Mouse (Mus musculus) lung, adult 18-20 months (tissue): ENCODE measurements around the gene Fam181a.

Source experiments
- DNase-seq, 2 experiments: peaks; one replicate each; pipeline ENCODE4 v3.0.0; 2022; ENCODE audit warnings: mixed read lengths in 2 of 2

Fam181a gene

GRCm38 (mm10) chr12:103310744-103311267, at the start of gene Fam181a:
Gene Fam181a, plus strand, starts transcription at chr12:103310975.
- DNase-seq: no peak

DNA sequence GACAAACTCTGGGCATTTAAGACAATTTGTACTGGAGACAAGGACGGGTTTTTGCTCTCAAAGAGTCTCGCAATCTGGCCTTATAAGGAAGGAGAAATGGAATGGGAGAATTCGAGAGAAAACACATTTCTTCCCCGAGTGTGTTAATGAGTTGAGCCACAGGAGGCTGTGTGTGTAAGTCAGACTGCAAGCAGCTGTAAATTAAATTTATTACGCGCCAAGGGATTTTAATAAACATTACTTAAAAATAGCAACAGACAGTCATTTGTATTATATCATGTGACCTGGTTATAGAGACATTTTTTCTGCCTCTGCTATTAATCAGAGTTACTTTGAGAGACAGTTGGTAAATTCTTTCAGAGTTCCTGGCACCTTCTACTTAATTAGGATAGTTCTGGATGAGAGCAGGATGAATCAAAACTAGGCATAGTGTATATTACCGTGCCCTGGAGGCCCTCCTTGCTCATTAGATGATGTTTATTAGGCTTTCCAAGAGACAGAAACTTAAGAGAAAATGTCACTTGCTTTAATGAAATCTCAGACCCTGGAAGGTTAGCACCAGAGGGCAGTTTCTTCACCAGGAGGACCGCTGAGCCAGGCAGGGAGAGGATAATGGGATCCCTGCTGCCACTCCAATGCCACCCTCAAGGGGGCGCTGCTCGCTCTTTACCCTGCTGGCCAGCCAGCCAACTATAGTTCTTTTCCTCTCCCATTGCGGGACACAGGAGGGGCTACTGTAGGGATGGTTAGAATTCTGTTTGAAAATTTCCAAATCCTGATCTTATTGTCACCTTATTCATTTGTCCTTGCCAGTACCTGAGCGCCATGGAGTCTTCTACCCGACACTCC, 48.5 kb upstream of the Fam181a start:
- peak; percentile 19 to 26 for DNase-seq

GRCm38 (mm10) chr12:103266605-103267004, 44.2 kb upstream of the Fam181a start:
- no peak for DNase-seq

- no peak for DNase-seq
Measured at GRCm38 (mm10) chr12:103272176-103272575, 38.6 kb upstream of the Fam181a start.

GRCm38 (mm10) chr12:103273051-103273450, 37.7 kb upstream of the Fam181a start:
- no peak for DNase-seq

DNA sequence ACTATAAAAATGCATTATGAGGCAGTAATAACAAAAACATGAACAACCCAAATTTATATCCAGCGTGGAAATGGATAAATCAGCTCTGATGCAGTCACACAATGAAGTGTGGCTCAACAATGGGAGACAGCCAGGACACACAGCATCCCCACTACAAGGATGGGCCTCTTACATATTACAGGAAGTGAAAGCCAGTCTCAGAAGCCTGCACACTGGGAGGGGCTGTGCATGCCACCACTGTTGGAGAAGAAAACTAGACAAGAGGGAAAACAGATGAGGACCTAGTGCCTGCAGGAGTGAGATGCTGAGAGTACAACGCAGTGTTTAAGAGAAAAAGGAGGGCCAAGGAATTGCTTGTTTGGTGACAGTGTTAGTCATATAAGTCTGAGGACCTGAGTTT, 37.0 kb upstream of the Fam181a start:
- no peak for DNase-seq

GRCm38 (mm10) chr12:103276422-103276821, 34.4 kb upstream of the Fam181a start:
- no peak for DNase-seq

DNA sequence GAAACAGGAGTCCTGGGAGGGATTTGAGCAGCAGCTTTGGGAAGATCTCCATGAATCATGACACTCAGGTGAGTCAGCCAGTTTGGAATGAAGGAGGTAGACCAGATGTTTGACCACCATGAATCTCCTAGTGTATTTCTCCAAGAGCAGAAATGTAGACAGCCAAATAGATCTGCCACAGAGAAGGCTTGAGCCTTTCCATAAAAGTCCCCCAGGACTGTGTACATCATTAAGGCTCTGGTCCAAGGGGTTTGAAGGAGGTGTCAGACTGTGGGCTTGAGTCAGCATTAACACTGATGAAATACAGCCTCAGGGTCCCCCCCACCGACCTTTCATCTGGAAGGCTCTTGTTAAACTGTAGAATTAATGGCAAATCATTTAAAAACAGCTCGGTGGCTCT, 29.3 kb upstream of the Fam181a start:
- no peak for DNase-seq

- peak; percentile 69 to 84 for DNase-seq
Measured at GRCm38 (mm10) chr12:103281912-103282311, 28.9 kb upstream of the Fam181a start.

GRCm38 (mm10) chr12:103282936-103283335, 27.8 kb upstream of the Fam181a start:
- no peak for DNase-seq

DNA sequence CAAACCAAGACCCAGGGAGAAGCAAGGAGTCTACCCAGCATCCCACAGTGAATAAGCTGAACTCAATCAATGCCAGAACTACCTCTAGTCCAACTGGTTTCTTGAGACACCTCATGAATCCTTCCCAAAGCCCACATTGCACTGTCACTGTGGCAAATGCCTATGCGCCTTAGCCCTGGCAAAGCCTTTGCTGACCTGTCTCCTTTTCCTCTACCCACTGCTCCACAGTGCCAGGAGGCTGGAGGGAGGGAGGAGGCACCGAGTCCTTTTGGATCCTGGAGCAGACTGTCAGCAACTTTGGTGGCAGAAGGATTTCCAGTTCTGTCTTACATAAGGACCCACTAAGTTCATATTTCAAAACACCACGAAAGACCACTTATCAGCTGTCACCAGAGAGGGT, 27.4 kb upstream of the Fam181a start:
- no peak for DNase-seq

GRCm38 (mm10) chr12:103287276-103287675, 23.5 kb upstream of the Fam181a start:
- no peak for DNase-seq

GRCm38 (mm10) chr12:103292366-103292765, 18.4 kb upstream of the Fam181a start:
- no peak for DNase-seq

DNA sequence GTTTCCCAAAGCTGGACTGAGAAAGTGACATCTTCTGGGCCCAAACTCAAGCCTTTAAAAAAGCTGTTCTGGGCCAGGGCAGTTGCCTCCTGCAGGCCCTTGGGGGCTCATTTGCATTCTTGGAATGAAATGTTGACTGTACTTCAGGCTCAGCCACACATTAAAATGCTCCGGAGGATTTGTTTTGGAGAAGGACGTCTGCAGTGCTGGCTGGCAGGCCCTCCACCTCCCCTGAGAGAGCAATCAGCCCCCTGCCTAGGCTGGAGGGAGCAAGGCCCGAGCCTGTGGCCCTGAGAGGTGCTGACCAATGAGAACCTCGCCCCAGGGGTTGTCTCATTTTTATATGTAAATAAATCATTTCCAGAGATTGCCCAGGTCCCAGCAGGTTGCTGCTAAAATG, 14.5 kb upstream of the Fam181a start:
- no peak for DNase-seq

DNA sequence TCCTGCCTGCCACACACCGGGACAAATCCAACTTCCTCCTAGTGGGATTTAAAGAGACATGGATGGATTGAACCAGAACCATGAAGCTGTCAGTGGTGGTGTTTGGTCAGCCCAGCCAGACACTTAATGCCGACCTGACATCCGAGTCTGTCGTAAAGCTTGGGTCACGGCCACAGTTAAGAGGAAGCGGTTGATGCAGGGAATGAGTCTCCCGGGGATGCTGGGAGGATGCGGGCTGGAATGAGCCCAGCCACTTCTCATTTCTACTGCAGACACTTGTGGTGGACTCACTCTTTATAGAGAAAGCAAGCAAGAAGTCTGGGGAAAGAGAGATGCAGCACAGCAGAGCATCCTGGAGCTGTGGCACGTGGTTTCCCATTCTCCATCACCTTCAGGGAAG, 10.3 kb upstream of the Fam181a start:
- no peak for DNase-seq

DNA sequence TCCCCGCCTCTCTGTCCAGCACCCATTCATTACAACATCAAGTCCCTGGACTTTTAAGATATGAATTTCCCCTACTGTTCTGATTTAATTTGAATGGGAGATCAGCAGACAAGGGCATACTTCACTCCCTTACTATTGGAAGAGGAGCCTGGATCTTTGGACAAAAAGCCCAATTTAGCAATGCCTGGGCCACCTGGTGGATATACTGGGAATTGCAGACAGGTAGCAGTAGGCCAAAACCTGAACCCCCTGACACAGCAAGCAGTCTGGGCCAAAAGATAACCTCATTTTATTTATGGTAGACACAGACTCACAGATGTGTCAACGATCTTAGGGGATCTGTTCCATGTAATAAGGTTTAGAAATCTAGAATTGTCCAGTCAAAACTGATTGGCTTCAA, 9.1 kb upstream of the Fam181a start:
- DNase-seq: peak; percentile 42 to 44

DNA sequence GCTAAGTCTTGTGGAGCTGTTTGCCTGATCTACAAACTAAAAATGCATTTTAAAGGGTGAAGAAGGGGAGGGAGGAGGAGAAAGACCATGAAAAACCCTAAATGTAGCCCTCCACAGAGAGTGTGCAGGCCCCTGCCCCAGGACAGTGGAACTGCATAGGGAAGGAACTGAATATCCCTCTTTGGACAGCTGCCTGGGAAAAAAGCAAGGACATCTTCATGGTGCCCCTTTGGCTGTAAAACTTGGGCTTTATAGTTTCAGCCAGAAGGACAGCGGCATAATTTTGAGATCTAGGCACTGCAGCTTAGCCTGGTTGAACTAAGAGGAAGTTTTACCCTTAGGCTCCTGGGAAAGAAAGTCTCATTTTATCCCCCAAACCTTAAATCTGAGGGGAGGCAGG, 7.8 kb upstream of the Fam181a start:
- no peak for DNase-seq

GRCm38 (mm10) chr12:103306224-103306623, 4.6 kb upstream of the Fam181a start:
- no peak for DNase-seq

DNA sequence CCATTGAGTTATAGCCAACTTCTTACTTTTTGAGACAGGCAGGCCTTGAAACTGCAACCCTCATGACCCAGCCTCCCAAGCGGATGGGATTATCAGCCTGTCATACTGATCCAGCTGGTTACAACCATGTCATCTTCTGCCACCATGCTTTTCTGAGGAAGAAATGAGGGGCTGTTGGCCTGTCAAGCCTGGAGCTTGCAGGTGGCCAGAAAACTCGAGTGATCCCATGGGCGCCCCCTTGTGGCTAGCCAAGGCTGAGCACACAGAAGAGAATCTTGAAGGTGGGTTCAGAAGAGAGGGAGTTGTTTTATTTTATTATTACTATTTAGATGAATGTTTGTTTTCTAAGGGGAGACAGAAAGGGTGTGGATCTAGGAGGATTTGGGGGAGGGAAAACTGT, 4.1 kb upstream of the Fam181a start:
- peak in 1 of 2 experiments; percentile 25 for DNase-seq

DNA sequence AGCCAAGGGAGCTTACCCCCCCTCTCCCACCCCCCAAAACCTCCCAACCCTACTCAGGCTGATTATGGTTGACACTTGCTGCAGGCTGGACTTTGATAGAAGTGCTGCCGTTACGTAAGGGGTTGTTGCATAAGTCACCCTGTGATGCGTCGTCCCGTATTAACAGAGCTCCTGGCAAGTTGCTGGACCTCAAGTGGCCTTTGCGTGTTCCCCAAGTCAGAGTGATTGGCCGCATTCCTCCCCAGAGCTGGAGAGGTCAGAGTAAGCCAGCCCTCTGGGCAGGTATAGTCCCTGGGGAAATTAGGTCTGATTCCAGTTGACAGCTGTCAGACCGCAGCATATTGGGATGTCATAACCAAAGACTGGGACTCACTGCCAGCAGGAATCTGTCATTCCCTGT, 1.1 kb downstream of the Fam181a start:
- peak; percentile 85 to 89 for DNase-seq

- no peak for DNase-seq
Measured at GRCm38 (mm10) chr12:103313274-103313673, 2.5 kb downstream of the Fam181a start.

DNA sequence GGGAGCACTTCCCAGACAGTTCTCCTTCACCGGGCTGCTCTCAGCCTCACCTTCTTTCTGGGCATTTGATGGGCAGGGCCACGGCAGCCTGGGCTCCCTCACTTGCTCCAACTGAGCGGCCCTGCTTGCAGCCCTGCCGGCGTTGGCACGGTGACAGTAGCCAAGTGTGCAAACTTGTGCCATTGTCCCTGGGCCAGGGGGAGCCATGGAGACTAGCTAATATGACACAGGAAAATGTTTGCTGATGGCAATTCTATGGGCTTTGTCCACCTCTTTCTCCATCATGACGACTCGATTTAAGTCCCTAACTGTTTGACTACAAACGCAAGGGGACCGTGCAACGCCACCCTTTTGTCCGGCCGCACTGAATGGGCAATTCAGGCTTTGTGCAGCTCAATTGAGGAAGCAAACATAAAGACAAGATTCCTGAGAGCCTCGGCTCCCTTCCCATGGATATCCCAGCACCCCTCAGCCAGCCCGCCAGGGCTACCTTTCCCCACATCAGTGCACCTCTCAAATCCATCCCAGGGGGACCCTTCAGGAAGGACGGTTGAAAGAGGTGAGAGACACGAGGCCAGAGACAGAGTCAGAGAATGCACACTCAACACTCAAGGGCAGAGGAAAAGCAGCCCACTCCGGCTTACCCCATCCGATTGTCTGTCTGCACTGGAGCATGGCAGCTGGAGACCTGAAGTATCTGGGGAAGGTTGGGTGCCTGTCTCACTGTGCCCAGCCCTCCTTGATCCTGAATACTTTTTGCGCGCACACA, 3.3 kb downstream of the Fam181a start:
- DNase-seq: peak; percentile 53 to 74

DNA sequence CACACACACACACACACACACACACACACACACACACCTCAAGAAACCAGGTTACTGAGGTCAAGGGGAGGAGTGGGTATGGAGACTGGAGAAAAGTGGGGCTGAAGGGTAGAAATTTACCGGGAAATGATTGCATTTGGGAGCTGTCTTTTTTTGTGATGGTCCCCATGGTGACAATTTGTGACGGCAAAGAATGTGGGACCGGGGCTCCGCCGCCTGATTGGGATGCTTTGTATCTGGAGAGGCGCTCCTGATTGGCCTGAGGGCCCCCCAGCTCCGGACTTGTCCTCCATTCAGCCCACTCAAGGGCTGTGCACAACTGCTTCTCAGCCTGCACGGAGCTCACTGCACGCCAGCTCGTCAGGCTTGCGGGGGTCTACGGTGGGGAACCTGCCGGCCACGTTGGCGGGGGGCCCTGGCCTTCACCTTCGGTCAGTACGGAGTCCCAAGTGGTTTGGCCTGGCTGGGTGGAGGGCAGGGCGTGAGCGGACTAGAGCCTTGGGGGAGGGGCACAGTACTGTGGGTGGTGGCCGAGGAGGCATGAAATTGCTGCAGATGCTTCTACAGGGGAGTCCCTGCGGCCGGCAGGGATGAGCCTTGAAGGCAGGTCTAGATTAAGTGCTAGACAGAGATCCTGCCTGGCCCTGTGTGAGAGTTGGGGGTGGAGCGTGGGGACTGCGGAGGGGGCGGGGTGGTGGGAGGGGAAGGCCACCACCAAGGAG, 4.0 kb downstream of the Fam181a start:
- no peak for DNase-seq
